Mouse (Mus musculus) kidney, embryonic 15.5 days (tissue): ENCODE results near the gene Rptor. TPM values are rescaled to one million over a fixed set of nuclear protein-coding genes. Genes with fewer than 3 reads are reported as not detected.

Experiments used
- ATAC-seq: fragments of 200-750 bp; cut with Nextera tagmentation; replicated peaks from 2 replicates; pipeline ENCODE4 v1.8.0; 2017; ENCODE audit warnings: moderate TSS enrichment; ENCODE audit not compliant: low FRiP score
- H3K27ac ChIP-seq: fragments of 300-500 bp; sonication (generic); 2 replicates; pipeline ENCODE4 v1.5.1; 2015; ENCODE audit warnings: mild to moderate bottlenecking, inconsistent platforms
- H3K27me3 ChIP-seq: fragments of 300-500 bp; sonication (generic); 2 replicates; pipeline ENCODE4 v1.6.1; 2015; ENCODE audit warnings: inconsistent platforms
- H3K36me3 ChIP-seq: fragments of 300-500 bp; sonication (generic); 2 replicates; pipeline ENCODE4 v1.6.1; 2015; ENCODE audit warnings: inconsistent platforms
- H3K4me1 ChIP-seq: fragments of 300-500 bp; sonication (generic); 2 replicates; pipeline ENCODE4 v1.6.1; 2015; ENCODE audit warnings: inconsistent platforms
- H3K4me2 ChIP-seq: fragments of 300-500 bp; sonication (generic); 2 replicates; pipeline ENCODE4 v1.6.1; 2015; ENCODE audit warnings: moderate library complexity, mild to moderate bottlenecking, inconsistent platforms
- H3K4me3 ChIP-seq: fragments of 300-500 bp; sonication (generic); replicated peaks from 2 replicates; pipeline ENCODE4 v1.5.1; 2015; ENCODE audit warnings: mild to moderate bottlenecking, inconsistent platforms
- H3K9ac ChIP-seq: fragments of 300-500 bp; sonication (generic); 2 replicates; pipeline ENCODE4 v1.6.1; 2015; ENCODE audit warnings: mild to moderate bottlenecking, inconsistent platforms
- H3K9me3 ChIP-seq: fragments of 300-500 bp; sonication (generic); replicated peaks from 2 replicates; pipeline ENCODE4 v1.6.1; 2016; ENCODE audit warnings: inconsistent platforms
- WGBS: fragments of 180-500 bp; shearing (Covaris S2); methylation state at CpG from one replicate; pipeline ENCODE4 v1.1.7; 2015; ENCODE audit warnings: mixed read lengths; 5-methylcytosine and 5-hydroxymethylcytosine counted together
- polyA plus RNA-seq: library from polyadenylated mRNA; unstranded; fragments of >200 nt; fragmentation: Nextera tagmentation; extraction: Ambion mirVana; gene quantifications from 2 replicates; pipeline ENCODE4 v1.2.1, GENCODE M21; 2015

Gene Rptor
- polyA plus RNA-seq, 1 experiment from 2014 or later, result 13.1 TPM

GRCm38 (mm10) chr11:119631222-119631870 lies 28.6 kb downstream of the Rptor start:
- Histone ChIP-seq H3K9ac (no peak overlapping the region), H3K27ac (no peak overlapping the region; the same call in 1 of the 2 replicates), H3K4me2 (no peak overlapping the region), H3K9me3 (no peaks in the 10 kb centered on the region), H3K4me1 (peaks cover 22% of the 10 kb centered on the region), H3K36me3 (no peaks in the 10 kb centered on the region), H3K4me3 (no peak overlapping the region), H3K27me3 (no peaks in the 10 kb centered on the region)
- WGBS, result 21% methylated on average over 3 of the region's 3 CpGs
- 0 out of 2 replicates have a peak, but pooled peaks have one; percentile 22 for ATAC-seq

GRCm38 (mm10) chr11:119636371-119636883 lies 33.7 kb downstream of the Rptor start:
- Histone ChIP-seq H3K9me3 (no peaks in the 10 kb centered on the region), H3K4me2 (no peak overlapping the region), H3K4me3 (no peak overlapping the region), H3K27me3 (no peaks in the 10 kb centered on the region), H3K9ac (no peak overlapping the region), H3K4me1 (peaks cover 40% of the 10 kb centered on the region), H3K36me3 (no peaks in the 10 kb centered on the region), H3K27ac (no peak overlapping the region)
- WGBS, result 81% methylated on average over 4 of the region's 4 CpGs
- ATAC-seq, result no peak

GRCm38 (mm10) chr11:119637519-119637918 lies 34.8 kb downstream of the Rptor start:
- Histone ChIP-seq H3K4me3 (no peak overlapping the region), H3K9ac (no peak overlapping the region), H3K27ac (peak overlapping the region; percentile 54), H3K4me1 (peaks cover 39% of the 10 kb centered on the region), H3K27me3 (no peaks in the 10 kb centered on the region), H3K9me3 (no peaks in the 10 kb centered on the region), H3K36me3 (no peaks in the 10 kb centered on the region), H3K4me2 (peak overlapping the region; percentile 17; the same call in 1 of the 2 replicates)
- ATAC-seq, result peak; percentile 70; the same call in 1 of the 2 replicates
- 40% methylated on average over 6 of the region's 6 CpGs for WGBS

- ATAC-seq, result no peak
- no peak overlapping the region for H3K27ac ChIP-seq
- H3K36me3 ChIP-seq, result no peaks in the 10 kb centered on the region
- no peaks in the 10 kb centered on the region for H3K27me3 ChIP-seq
- H3K9me3 ChIP-seq, result no peaks in the 10 kb centered on the region
- no peak overlapping the region for H3K4me2 ChIP-seq
- H3K9ac ChIP-seq, result no peak overlapping the region
- 68% methylated on average over 9 of the region's 9 CpGs for WGBS
- no peak overlapping the region for H3K4me3 ChIP-seq
- peaks cover 49% of the 10 kb centered on the region for H3K4me1 ChIP-seq
Observed at GRCm38 (mm10) chr11:119640491-119640890, 37.8 kb downstream of the Rptor start.

GRCm38 (mm10) chr11:119641831-119642381 lies 39.2 kb downstream of the Rptor start:
- no peak overlapping the region for H3K4me2 ChIP-seq
- H3K4me1 ChIP-seq, result peaks cover 41% of the 10 kb centered on the region
- ATAC-seq, result no peak
- H3K4me3 ChIP-seq, result no peak overlapping the region
- 77% methylated on average over 9 of the region's 9 CpGs for WGBS
- no peaks in the 10 kb centered on the region for H3K27me3 ChIP-seq
- H3K27ac ChIP-seq, result no peak overlapping the region
- H3K9ac ChIP-seq, result no peak overlapping the region
- H3K36me3 ChIP-seq, result no peaks in the 10 kb centered on the region
- H3K9me3 ChIP-seq, result no peaks in the 10 kb centered on the region

- Histone ChIP-seq H3K9ac (no peak overlapping the region), H3K36me3 (no peaks in the 10 kb centered on the region), H3K4me1 (peaks cover 35% of the 10 kb centered on the region), H3K4me2 (no peak overlapping the region), H3K4me3 (no peak overlapping the region), H3K27me3 (no peaks in the 10 kb centered on the region), H3K27ac (no peak overlapping the region), H3K9me3 (no peaks in the 10 kb centered on the region)
- no peak for ATAC-seq
- WGBS, result 90% methylated on average over 7 of the region's 7 CpGs
Observed at GRCm38 (mm10) chr11:119643347-119643746, 40.6 kb downstream of the Rptor start.

GRCm38 (mm10) chr11:119644140-119644539 lies 41.4 kb downstream of the Rptor start:
- no peak for ATAC-seq

GRCm38 (mm10) chr11:119644612-119645379 lies 42.1 kb downstream of the Rptor start:
- 63% methylated on average over 14 of the region's 14 CpGs for WGBS
- Histone ChIP-seq H3K27me3 (no peaks in the 10 kb centered on the region), H3K4me3 (no peak overlapping the region), H3K36me3 (no peaks in the 10 kb centered on the region), H3K4me1 (peaks cover 36% of the 10 kb centered on the region), H3K27ac (no peak overlapping the region), H3K9ac (no peak overlapping the region), H3K9me3 (no peaks in the 10 kb centered on the region), H3K4me2 (no peak overlapping the region)
- no peak for ATAC-seq

More at GRCm38 (mm10) chr11:119644140-119644539, 41.4 kb downstream of the Rptor start:
- Histone ChIP-seq H3K27me3 (no peaks in the 10 kb centered on the region), H3K4me2 (no peak overlapping the region), H3K9me3 (no peaks in the 10 kb centered on the region), H3K36me3 (no peaks in the 10 kb centered on the region), H3K4me1 (peaks cover 34% of the 10 kb centered on the region), H3K4me3 (no peak overlapping the region), H3K9ac (no peak overlapping the region), H3K27ac (no peak overlapping the region)
- WGBS, result 70% methylated on average over 7 of the region's 7 CpGs

GRCm38 (mm10) chr11:119650456-119650855 lies 47.8 kb downstream of the Rptor start:
- no peak for ATAC-seq
- no peaks in the 10 kb centered on the region for H3K9me3 ChIP-seq
- H3K27me3 ChIP-seq, result no peaks in the 10 kb centered on the region
- H3K36me3 ChIP-seq, result no peaks in the 10 kb centered on the region
- peaks cover 27% of the 10 kb centered on the region for H3K4me1 ChIP-seq
- H3K4me2 ChIP-seq, result no peak overlapping the region
- no peak overlapping the region for H3K4me3 ChIP-seq
- no peak overlapping the region for H3K27ac ChIP-seq
- H3K9ac ChIP-seq, result no peak overlapping the region

GRCm38 (mm10) chr11:119653336-119653735 lies 50.6 kb downstream of the Rptor start:
- H3K4me2 ChIP-seq, result no peak overlapping the region
- no peaks in the 10 kb centered on the region for H3K27me3 ChIP-seq
- H3K4me3 ChIP-seq, result no peak overlapping the region
- ATAC-seq, result no peak
- H3K4me1 ChIP-seq, result peaks cover 18% of the 10 kb centered on the region
- WGBS, result 90% methylated on average over 9 of the region's 9 CpGs
- H3K27ac ChIP-seq, result no peak overlapping the region
- 0 out of 2 replicates have a peak, but pooled peaks cover 3% of the 10 kb centered on the region for H3K36me3 ChIP-seq
- no peak overlapping the region for H3K9ac ChIP-seq
- no peaks in the 10 kb centered on the region for H3K9me3 ChIP-seq

GRCm38 (mm10) chr11:119657534-119657933 lies 54.8 kb downstream of the Rptor start:
- no peak overlapping the region for H3K4me3 ChIP-seq
- peaks cover 1% of the 10 kb centered on the region; the same call in 1 of the 2 replicates for H3K4me1 ChIP-seq
- 0 out of 2 replicates have a peak, but pooled peaks cover 4% of the 10 kb centered on the region for H3K36me3 ChIP-seq
- no peak overlapping the region for H3K4me2 ChIP-seq
- H3K27ac ChIP-seq, result no peak overlapping the region
- no peaks in the 10 kb centered on the region for H3K27me3 ChIP-seq
- no peak overlapping the region for H3K9ac ChIP-seq
- no peaks in the 10 kb centered on the region for H3K9me3 ChIP-seq
- ATAC-seq, result no peak
- 83% methylated on average over 6 of the region's 6 CpGs for WGBS

GRCm38 (mm10) chr11:119659296-119659695 lies 56.6 kb downstream of the Rptor start:
- no peak for ATAC-seq
- Histone ChIP-seq H3K9me3 (no peaks in the 10 kb centered on the region), H3K4me3 (no peak overlapping the region), H3K36me3 (0 out of 2 replicates have a peak, but pooled peaks cover 4% of the 10 kb centered on the region), H3K4me1 (peaks cover 18% of the 10 kb centered on the region), H3K27ac (no peak overlapping the region), H3K27me3 (no peaks in the 10 kb centered on the region), H3K9ac (no peak overlapping the region), H3K4me2 (no peak overlapping the region)
- 92% methylated on average over 3 of the region's 3 CpGs for WGBS
